Mouse (Mus musculus): ENCODE data around the gene Chrm2. TPM values are rescaled to one million over a fixed set of nuclear protein-coding genes. Genes with fewer than 3 reads are reported as not detected.
A peak's percentile ranks its signal among the peaks of the same experiment; 100 is the strongest.

The Chrm2 gene
- polyA plus RNA-seq, 1 experiment from 2014 or later, result 14.7 TPM

GRCm38 (mm10) chr6:36437964-36438363, 50.1 kb downstream of the Chrm2 start:
- Histone ChIP-seq H3K4me2 (no peak overlapping the region), H3K36me3 (no peaks in the 10 kb centered on the region), H3K27ac (no peak overlapping the region), H3K9ac (no peak overlapping the region), H3K4me1 (replicated peaks) (peaks cover 5% of the 10 kb centered on the region; the same call in 1 of the 2 replicates), H3K27me3 (no peaks in the 10 kb centered on the region), H3K4me3 (no peak overlapping the region), H3K9me3 (replicated peaks) (no peaks in the 10 kb centered on the region)
- 79% methylated on average over 6 of the region's 6 CpGs for WGBS
- ATAC-seq (replicated peaks; ENCODE audit: insufficient number of reproducible peaks, insufficient read depth, low FRiP score, low read depth), result no peak

- Histone ChIP-seq H3K9ac (no peak overlapping the region), H3K9me3 (replicated peaks) (no peaks in the 10 kb centered on the region), H3K27ac (no peak overlapping the region), H3K4me3 (no peak overlapping the region), H3K4me2 (no peak overlapping the region), H3K4me1 (replicated peaks) (peaks cover 2% of the 10 kb centered on the region; the same call in 1 of the 2 replicates), H3K36me3 (no peaks in the 10 kb centered on the region), H3K27me3 (no peaks in the 10 kb centered on the region)
- no peak for ATAC-seq (replicated peaks; ENCODE audit: insufficient number of reproducible peaks, insufficient read depth, low FRiP score, low read depth)
- 81% methylated on average over 2 of the region's 2 CpGs for WGBS
These were observed 51.3 kb downstream of the Chrm2 start for GRCm38 (mm10) chr6:36439218-36439617.

GRCm38 (mm10) chr6:36451480-36451879, 63.6 kb downstream of the Chrm2 start:
- ATAC-seq (replicated peaks; ENCODE audit: insufficient number of reproducible peaks, insufficient read depth, low FRiP score, low read depth), result peak; percentile 85
- no peak overlapping the region for H3K4me2 ChIP-seq
- no peak overlapping the region for H3K4me3 ChIP-seq
- H3K9ac ChIP-seq, result no peak overlapping the region
- no peaks in the 10 kb centered on the region for H3K9me3 ChIP-seq (replicated peaks)
- H3K27ac ChIP-seq, result peak overlapping the region; percentile 68
- no peaks in the 10 kb centered on the region for H3K36me3 ChIP-seq
- H3K27me3 ChIP-seq, result no peaks in the 10 kb centered on the region
- H3K4me1 ChIP-seq (replicated peaks), result peaks cover 31% of the 10 kb centered on the region

GRCm38 (mm10) chr6:36455071-36455470, 67.2 kb downstream of the Chrm2 start:
- no peaks in the 10 kb centered on the region for H3K36me3 ChIP-seq
- no peak overlapping the region for H3K9ac ChIP-seq
- H3K27me3 ChIP-seq, result no peaks in the 10 kb centered on the region
- no peak overlapping the region for H3K4me2 ChIP-seq
- no peaks in the 10 kb centered on the region for H3K9me3 ChIP-seq (replicated peaks)
- H3K4me3 ChIP-seq, result no peak overlapping the region
- peaks cover 33% of the 10 kb centered on the region for H3K4me1 ChIP-seq (replicated peaks)
- peak overlapping the region; percentile 76 for H3K27ac ChIP-seq
- peak; percentile 76 for ATAC-seq (replicated peaks; ENCODE audit: insufficient number of reproducible peaks, insufficient read depth, low FRiP score, low read depth)

GRCm38 (mm10) chr6:36457015-36457414, 69.1 kb downstream of the Chrm2 start:
- 67% methylated on average over 1 of the region's 1 CpGs for WGBS

GRCm38 (mm10) chr6:36464008-36464407, 76.1 kb downstream of the Chrm2 start:
- WGBS, result 88% methylated on average over 3 of the region's 3 CpGs
- Histone ChIP-seq H3K27ac (no peak overlapping the region), H3K4me1 (replicated peaks) (no peaks in the 10 kb centered on the region; the same call in 1 of the 2 replicates)

More at GRCm38 (mm10) chr6:36457015-36457414, 69.1 kb downstream of the Chrm2 start:
- Histone ChIP-seq H3K4me1 (replicated peaks) (peaks cover 27% of the 10 kb centered on the region), H3K27ac (no peak overlapping the region), H3K36me3 (no peaks in the 10 kb centered on the region), H3K4me3 (no peak overlapping the region), H3K9me3 (replicated peaks) (no peaks in the 10 kb centered on the region), H3K9ac (no peak overlapping the region), H3K4me2 (no peak overlapping the region), H3K27me3 (no peaks in the 10 kb centered on the region)
- ATAC-seq (replicated peaks; ENCODE audit: insufficient number of reproducible peaks, insufficient read depth, low FRiP score, low read depth), result no peak

GRCm38 (mm10) chr6:36484132-36484665, 96.3 kb downstream of the Chrm2 start:
- Histone ChIP-seq H3K4me3 (no peak overlapping the region), H3K36me3 (no peaks in the 10 kb centered on the region), H3K9ac (no peak overlapping the region), H3K27me3 (no peaks in the 10 kb centered on the region), H3K27ac (no peak overlapping the region), H3K9me3 (replicated peaks) (no peaks in the 10 kb centered on the region), H3K4me1 (replicated peaks) (peaks cover 8% of the 10 kb centered on the region), H3K4me2 (no peak overlapping the region)
- WGBS, result 66% methylated on average over 4 of the region's 4 CpGs
- no peak for ATAC-seq (replicated peaks; ENCODE audit: insufficient number of reproducible peaks, insufficient read depth, low FRiP score, low read depth)

More at GRCm38 (mm10) chr6:36464008-36464407, 76.1 kb downstream of the Chrm2 start:
- Histone ChIP-seq H3K4me3 (no peak overlapping the region), H3K27me3 (no peaks in the 10 kb centered on the region), H3K4me2 (no peak overlapping the region), H3K36me3 (no peaks in the 10 kb centered on the region), H3K9ac (no peak overlapping the region), H3K9me3 (replicated peaks) (no peaks in the 10 kb centered on the region)
- no peak for ATAC-seq (replicated peaks; ENCODE audit: insufficient number of reproducible peaks, insufficient read depth, low FRiP score, low read depth)

GRCm38 (mm10) chr6:36507008-36507663, 119.3 kb downstream of the Chrm2 start:
- no peak for ATAC-seq (replicated peaks; ENCODE audit: insufficient number of reproducible peaks, insufficient read depth, low FRiP score, low read depth)
- peaks cover 15% of the 10 kb centered on the region for H3K4me1 ChIP-seq (replicated peaks)
- peak overlapping the region; percentile 96 for H3K27ac ChIP-seq
- no peak overlapping the region for H3K9ac ChIP-seq
- H3K4me2 ChIP-seq, result peak overlapping the region; percentile 29; the same call in 1 of the 2 replicates
- no peaks in the 10 kb centered on the region for H3K27me3 ChIP-seq
- H3K36me3 ChIP-seq, result no peaks in the 10 kb centered on the region
- 63% methylated on average over 7 of the region's 7 CpGs for WGBS
- H3K4me3 ChIP-seq, result no peak overlapping the region
- no peaks in the 10 kb centered on the region for H3K9me3 ChIP-seq (replicated peaks)

GRCm38 (mm10) chr6:36507946-36508345, 120.1 kb downstream of the Chrm2 start:
- WGBS, result 17% methylated on average over 7 of the region's 7 CpGs
- ATAC-seq (replicated peaks; ENCODE audit: insufficient number of reproducible peaks, insufficient read depth, low FRiP score, low read depth), result peak; percentile 89
- Histone ChIP-seq H3K27ac (peak overlapping the region; percentile 96), H3K9me3 (replicated peaks) (no peaks in the 10 kb centered on the region), H3K36me3 (no peaks in the 10 kb centered on the region), H3K4me2 (peak overlapping the region; percentile 29; the same call in 1 of the 2 replicates), H3K4me1 (replicated peaks) (peaks cover 15% of the 10 kb centered on the region), H3K4me3 (no peak overlapping the region), H3K9ac (no peak overlapping the region), H3K27me3 (no peaks in the 10 kb centered on the region)

GRCm38 (mm10) chr6:36508469-36508868, 120.6 kb downstream of the Chrm2 start:
- no peak overlapping the region for H3K4me3 ChIP-seq
- peaks cover 15% of the 10 kb centered on the region for H3K4me1 ChIP-seq (replicated peaks)
- no peaks in the 10 kb centered on the region for H3K27me3 ChIP-seq
- no peak overlapping the region for H3K4me2 ChIP-seq
- H3K9me3 ChIP-seq (replicated peaks), result no peaks in the 10 kb centered on the region
- H3K36me3 ChIP-seq, result no peaks in the 10 kb centered on the region
- 23% methylated on average over 2 of the region's 2 CpGs for WGBS
- ATAC-seq (replicated peaks; ENCODE audit: insufficient number of reproducible peaks, insufficient read depth, low FRiP score, low read depth), result peak; percentile 64; the same call in 1 of the 2 replicates
- H3K27ac ChIP-seq, result peak overlapping the region; percentile 96
- no peak overlapping the region for H3K9ac ChIP-seq

GRCm38 (mm10) chr6:36516508-36516907, 128.6 kb downstream of the Chrm2 start:
- Histone ChIP-seq H3K27ac (peak overlapping the region; percentile 72), H3K4me3 (no peak overlapping the region), H3K36me3 (no peaks in the 10 kb centered on the region), H3K4me2 (no peak overlapping the region), H3K9ac (no peak overlapping the region), H3K4me1 (replicated peaks) (peaks cover 17% of the 10 kb centered on the region), H3K9me3 (replicated peaks) (no peaks in the 10 kb centered on the region), H3K27me3 (no peaks in the 10 kb centered on the region)
- ATAC-seq (replicated peaks; ENCODE audit: insufficient number of reproducible peaks, insufficient read depth, low FRiP score, low read depth), result no peak
- WGBS, result 79% methylated on average over 4 of the region's 4 CpGs

GRCm38 (mm10) chr6:36517242-36517641, 129.4 kb downstream of the Chrm2 start:
- Histone ChIP-seq H3K27ac (peak overlapping the region; percentile 72), H3K9ac (no peak overlapping the region), H3K4me2 (no peak overlapping the region), H3K9me3 (replicated peaks) (no peaks in the 10 kb centered on the region), H3K27me3 (no peaks in the 10 kb centered on the region), H3K36me3 (no peaks in the 10 kb centered on the region), H3K4me1 (replicated peaks) (peaks cover 17% of the 10 kb centered on the region), H3K4me3 (no peak overlapping the region)
- no peak for ATAC-seq (replicated peaks; ENCODE audit: insufficient number of reproducible peaks, insufficient read depth, low FRiP score, low read depth)
- 36% methylated on average over 5 of the region's 5 CpGs for WGBS

All from heart, embryonic 15.5 days (tissue).